Mouse (Mus musculus) limb, embryonic 14.5 days (tissue): ENCODE measurements around the gene Cacna1b. TPM values are rescaled to one million over a fixed set of nuclear protein-coding genes. Genes with fewer than 3 reads are reported as not detected.
A peak's percentile ranks its signal among the peaks of the same experiment; 100 is the strongest.

Source experiments
- ATAC-seq: fragments of 200-750 bp; cut with Nextera tagmentation; 2 replicates; pipeline ENCODE4 v1.8.0; 2017; ENCODE audit warnings: low read depth, moderate number of reproducible peaks, moderate TSS enrichment; ENCODE audit not compliant: low FRiP score
- DNase-seq: peaks from one replicate; pipeline ENCODE4 v3.0.0-alpha.2; 2015; ENCODE audit warnings: low spot score
- H3K27ac ChIP-seq: fragments of 300-500 bp; sonication (generic); replicated peaks from 2 replicates; pipeline ENCODE4 v1.5.1; 2014; ENCODE audit warnings: low read depth, mild to moderate bottlenecking, low read length, moderate library complexity, mixed read lengths
- H3K27me3 ChIP-seq: fragments of 300-500 bp; sonication (generic); 2 replicates; pipeline ENCODE4 v1.6.1; 2014; ENCODE audit warnings: low read length, mixed read lengths; ENCODE audit not compliant: control insufficient read depth, insufficient read depth
- H3K36me3 ChIP-seq: fragments of 300-500 bp; sonication (generic); 2 replicates; pipeline ENCODE4 v1.6.1; 2014; ENCODE audit warnings: mild to moderate bottlenecking, low read length, moderate library complexity, mixed read lengths; ENCODE audit not compliant: control insufficient read depth, insufficient read depth
- H3K4me1 ChIP-seq: fragments of 300-500 bp; sonication (generic); 2 replicates; pipeline ENCODE4 v1.6.1; 2014; ENCODE audit warnings: antibody characterized with exemption, low read length, mixed read lengths; ENCODE audit not compliant: control insufficient read depth, insufficient read depth
- H3K4me2 ChIP-seq: fragments of 300-500 bp; sonication (generic); replicated peaks from 2 replicates; pipeline ENCODE4 v1.6.1; 2014; ENCODE audit warnings: low read depth, mild to moderate bottlenecking, low read length, moderate library complexity; ENCODE audit not compliant: severe bottlenecking
- H3K4me3 ChIP-seq: fragments of 300-500 bp; sonication (generic); replicated peaks from 2 replicates; pipeline ENCODE4 v1.5.1; 2014; ENCODE audit warnings: low read length
- H3K9ac ChIP-seq: fragments of 300-500 bp; sonication (generic); 2 replicates; pipeline ENCODE4 v1.6.1; 2014; ENCODE audit warnings: mild to moderate bottlenecking, low read depth, low read length, moderate library complexity; ENCODE audit not compliant: severe bottlenecking
- H3K9me3 ChIP-seq: fragments of 300-500 bp; sonication (generic); 2 replicates; pipeline ENCODE4 v1.6.1; 2016; ENCODE audit warnings: low read length; ENCODE audit not compliant: control insufficient read depth
- POLR2A ChIP-seq: fragments of 200-500 bp; IDR thresholded peaks from 2 replicates; pipeline ENCODE4 v1.8.0; 2012; ENCODE audit warnings: inconsistent platforms, mild to moderate bottlenecking, moderate library complexity, borderline replicate concordance; ENCODE audit not compliant: insufficient read depth, insufficient read length; ENCODE audit errors: extremely low read depth
- whole genome bisulfite sequencing: fragments of 180-500 bp; shearing (Covaris S2); extraction: QIAGEN DNeasy Blood & Tissue Kit; methylation state at CpG from one replicate; pipeline ENCODE4 v1.1.7; 2014; 5-methylcytosine and 5-hydroxymethylcytosine counted together
- polyA plus RNA-seq, 2 experiments: library from polyadenylated mRNA; depleted of rRNA in 1 of 2; stranded (reverse) in 1 of 2; unstranded in 1 of 2; fragments of >200 nt; fragmentation: Nextera tagmentation in 1 of 2; extraction: Ambion mirVana in 1 of 2; gene quantifications; 2 replicates each; pipeline versions ENCODE4 v1.2.1 to v1.2.3; 2012 to 2014

Gene Cacna1b
- polyA plus RNA-seq, 2 experiments = 1.4 to 2.7 TPM

GRCm38 (mm10) chr2:24775951-24776587 lies 13.1 kb upstream of the Cacna1b start:
- no peaks in the 10 kb centered on the region for H3K9me3 ChIP-seq
- no peak for ATAC-seq
- no peak overlapping the region for H3K4me2 ChIP-seq
- no peak for DNase-seq
- no peak overlapping the region for H3K27ac ChIP-seq
- no peak overlapping the region for H3K4me3 ChIP-seq
- H3K36me3 ChIP-seq = no peaks in the 10 kb centered on the region
- no peaks in the 10 kb centered on the region for H3K27me3 ChIP-seq
- no peak overlapping the region for H3K9ac ChIP-seq
- no peak for TF ChIP-seq POLR2A
- WGBS = 75% methylated on average over 11 of the region's 11 CpGs
- no peaks in the 10 kb centered on the region for H3K4me1 ChIP-seq

DNA sequence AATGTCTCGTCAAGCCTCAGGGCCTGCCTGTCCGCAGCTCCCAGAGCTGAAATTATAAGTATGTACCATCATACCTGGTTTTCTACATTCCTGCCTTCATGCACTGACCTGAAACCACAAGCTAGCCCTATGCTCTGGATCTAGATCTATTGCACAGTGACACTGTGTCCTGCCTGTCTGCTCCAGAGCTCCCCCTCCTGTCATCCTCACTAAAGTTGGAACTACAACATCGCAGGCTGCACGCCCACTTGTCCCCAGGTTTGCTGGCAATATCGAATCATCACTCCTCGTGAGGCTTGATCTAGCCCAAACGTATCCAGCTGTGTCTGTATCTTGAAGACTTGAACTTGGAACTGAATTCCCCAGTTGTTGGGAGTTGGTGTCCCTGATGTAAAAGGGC lies 11.9 kb upstream of the Cacna1b start:
- no peaks in the 10 kb centered on the region for H3K27me3 ChIP-seq
- H3K9ac ChIP-seq = no peak overlapping the region
- H3K4me2 ChIP-seq = no peak overlapping the region
- no peaks in the 10 kb centered on the region for H3K36me3 ChIP-seq
- no peak for ATAC-seq
- TF ChIP-seq POLR2A = no peak
- H3K27ac ChIP-seq = no peak overlapping the region
- DNase-seq = no peak
- no peaks in the 10 kb centered on the region for H3K4me1 ChIP-seq
- H3K9me3 ChIP-seq = no peaks in the 10 kb centered on the region
- H3K4me3 ChIP-seq = no peak overlapping the region
- 63% methylated on average over 7 of the region's 7 CpGs for WGBS

DNA sequence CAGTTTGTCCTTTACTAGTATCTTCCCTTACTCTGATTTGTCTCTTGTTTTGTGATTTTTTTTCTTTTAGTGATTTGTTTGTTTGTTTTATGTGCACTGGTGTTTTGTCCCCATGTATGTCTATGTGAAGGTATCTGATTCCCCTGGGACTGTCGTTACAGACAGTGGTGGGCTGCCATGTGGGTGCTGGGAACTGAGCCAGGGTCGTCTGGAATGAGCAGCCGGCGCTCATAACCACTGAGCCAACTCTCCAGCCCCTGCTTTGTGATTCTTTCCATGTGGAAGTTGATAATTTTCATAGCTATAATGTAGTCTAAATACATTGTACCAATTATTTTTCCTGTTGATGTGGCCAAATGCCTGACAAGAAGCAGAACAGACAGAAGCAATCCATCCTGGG lies 7.9 kb upstream of the Cacna1b start:
- H3K4me3 ChIP-seq = no peak overlapping the region
- H3K36me3 ChIP-seq = no peaks in the 10 kb centered on the region
- no peaks in the 10 kb centered on the region for H3K4me1 ChIP-seq
- no peak for ATAC-seq
- H3K9ac ChIP-seq = no peak overlapping the region
- no peak overlapping the region for H3K4me2 ChIP-seq
- no peaks in the 10 kb centered on the region for H3K9me3 ChIP-seq
- DNase-seq = no peak
- no peak for TF ChIP-seq POLR2A
- H3K27ac ChIP-seq = no peak overlapping the region
- 64% methylated on average over 4 of the region's 4 CpGs for WGBS
- H3K27me3 ChIP-seq = no peaks in the 10 kb centered on the region

- no peak overlapping the region for H3K27ac ChIP-seq
- no peak for DNase-seq
- no peak for TF ChIP-seq POLR2A
- H3K4me1 ChIP-seq = peaks cover 8% of the 10 kb centered on the region
- H3K4me3 ChIP-seq = peak overlapping the region; percentile 52
- H3K4me2 ChIP-seq = peak overlapping the region; percentile 99
- ATAC-seq = peak; percentile 27; the same call in 1 of the 2 replicates
- peaks cover 32% of the 10 kb centered on the region for H3K27me3 ChIP-seq
- H3K36me3 ChIP-seq = no peaks in the 10 kb centered on the region
- no peak overlapping the region for H3K9ac ChIP-seq
- 0% methylated on average over 23 of the region's 52 CpGs for WGBS
- no peaks in the 10 kb centered on the region for H3K9me3 ChIP-seq
Measured at GRCm38 (mm10) chr2:24762446-24762960, 449 bp downstream of the Cacna1b start.

GRCm38 (mm10) chr2:24761923-24762445 lies 968 bp downstream of the Cacna1b start:
- peaks cover 32% of the 10 kb centered on the region for H3K27me3 ChIP-seq
- ATAC-seq (peak; percentile 69), DNase-seq (peak; percentile 85)
- 0% methylated on average over 33 of the region's 35 CpGs for WGBS
- peaks cover 8% of the 10 kb centered on the region for H3K4me1 ChIP-seq
- H3K36me3 ChIP-seq = no peaks in the 10 kb centered on the region
- H3K27ac ChIP-seq = no peak overlapping the region
- H3K9ac ChIP-seq = no peak overlapping the region
- H3K9me3 ChIP-seq = no peaks in the 10 kb centered on the region
- peak overlapping the region; percentile 52 for H3K4me3 ChIP-seq
- peak overlapping the region; percentile 99 for H3K4me2 ChIP-seq
- no peak for TF ChIP-seq POLR2A
